Mouse (Mus musculus): ENCODE measurements around the gene Mthfd1. TPM values are rescaled to one million over a fixed set of nuclear protein-coding genes. Genes with fewer than 3 reads are reported as not detected.

The Mthfd1 gene
- total and polyA plus RNA-seq, 3 experiments: 110 to 133 (median 112) TPM

- dilution Hi-C loops (cut with MboI; ENCODE audit: extremely low pct_ligation_motif_present, extremely low pct_unique_long_range_greater_than_20kb, low sequenced_read_pairs): no loop called here
- H3K79me2 ChIP-seq (replicated peaks; ENCODE audit: control insufficient read depth, extremely low read depth, insufficient read depth, poor library complexity, severe bottlenecking): no peaks in the 10 kb centered on the region
- no peak within 1 kb of the TSS for H3K4me3 ChIP-seq (replicated peaks in 1 of 3; ENCODE audit: low read depth in 2 of 3, low read length in 2 of 3, poor library complexity in 1 of 3)
- in situ Hi-C loops (cut with MboI; ENCODE audit: low pct_ligation_motif_present, low pct_unique_long_range_greater_than_20kb, low sequenced_read_pairs): no loop called here
- TF ChIP-seq BHLHE40 (IDR thresholded peaks at IDR 0.05; ENCODE audit: low read depth, low read length) (no peak), CTCF (conservative IDR thresholded peaks at IDR 0.05 in 1 of 2, IDR thresholded peaks at IDR 0.05 in 1 of 2; ENCODE audit: low read depth in 2 of 2, low read length in 2 of 2) (no peak), ZC3H11A (IDR thresholded peaks at IDR 0.05; ENCODE audit: low read depth, low read length) (no peak), GABPA (IDR thresholded peaks at IDR 0.05; ENCODE audit: insufficient replicate concordance, low read depth, low read length) (no peak), SIN3A (IDR thresholded peaks at IDR 0.05; ENCODE audit: low read length) (no peak), HCFC1 (IDR thresholded peaks at IDR 0.05; ENCODE audit: low read depth, low read length) (no peak), ETS1 (conservative IDR thresholded peaks at IDR 0.05; ENCODE audit: low read depth, low read length) (no peak), MAZ (IDR thresholded peaks at IDR 0.05; ENCODE audit: low read depth, low read length) (no peak), ZNF384 (IDR thresholded peaks at IDR 0.05; ENCODE audit: low read depth, low read length) (no peak), E2F4 (IDR thresholded peaks at IDR 0.05; ENCODE audit: insufficient replicate concordance, low read depth, low read length) (no peak), EP300 (IDR thresholded peaks at IDR 0.05; ENCODE audit: low read length) (no peak), KAT2A (IDR thresholded peaks at IDR 0.05; ENCODE audit: insufficient replicate concordance, low read length) (no peak), MAX (IDR thresholded peaks at IDR 0.05; ENCODE audit: low read length) (no peak), RAD21 (IDR thresholded peaks at IDR 0.05; ENCODE audit: low read depth, low read length) (no peak), TBP (conservative IDR thresholded peaks at IDR 0.05; ENCODE audit: low read depth, low read length) (no peak), MEF2A (IDR thresholded peaks at IDR 0.05; ENCODE audit: borderline replicate concordance, low read depth, low read length) (no peak)
- H3K27ac ChIP-seq (ENCODE audit: insufficient read depth, low read depth): no peak within 1 kb of the TSS
- no peak within 1 kb of the TSS for H3K9ac ChIP-seq (ENCODE audit: insufficient read depth, low read depth)
- no peak for DNase-seq (ENCODE audit: extremely low read depth)
- H3K36me3 ChIP-seq (replicated peaks in 1 of 2; ENCODE audit: control insufficient read depth in 1 of 2, insufficient read depth in 1 of 2, low read length in 1 of 2): no peaks in the 10 kb centered on the region
- peaks cover 0 to 4% of the 10 kb centered on the region in 2 experiments; a peak in 1 of 4 replicates for H3K4me1 ChIP-seq (ENCODE audit: control insufficient read depth in 1 of 2, insufficient read depth in 2 of 2)
- no peaks in the 10 kb centered on the region for H3K27me3 ChIP-seq (replicated peaks)
- H3K4me2 ChIP-seq (ENCODE audit: insufficient read depth, low read depth, poor library complexity, severe bottlenecking): no peak within 1 kb of the TSS
- H3K9me3 ChIP-seq (replicated peaks; ENCODE audit: low read length): no peaks in the 10 kb centered on the region
Measured at GRCm38 (mm10) chr12:76246646-76247045, 8.5 kb upstream of the Mthfd1 start, which contains the start of gene Tex21. Gene Tex21, minus strand, starts transcription at chr12:76246746.

- in situ Hi-C loops (cut with MboI; ENCODE audit: low pct_ligation_motif_present, low pct_unique_long_range_greater_than_20kb, low sequenced_read_pairs): no loop called here
- no peak overlapping the region for H3K9ac ChIP-seq (ENCODE audit: insufficient read depth, low read depth)
Measured at GRCm38 (mm10) chr12:76253090-76253489, 2.0 kb upstream of the Mthfd1 start.

More at GRCm38 (mm10) chr12:76253090-76253489, 2.0 kb upstream of the Mthfd1 start:
- no peaks in the 10 kb centered on the region for H3K36me3 ChIP-seq (replicated peaks in 1 of 2; ENCODE audit: control insufficient read depth in 1 of 2, insufficient read depth in 1 of 2, low read length in 1 of 2)
- H3K4me1 ChIP-seq (ENCODE audit: control insufficient read depth in 1 of 2, insufficient read depth in 2 of 2): peaks cover 6 to 19% of the 10 kb centered on the region in 2 experiments
- no peaks in the 10 kb centered on the region for H3K9me3 ChIP-seq (replicated peaks; ENCODE audit: low read length)
- dilution Hi-C loops (cut with MboI; ENCODE audit: extremely low pct_ligation_motif_present, extremely low pct_unique_long_range_greater_than_20kb, low sequenced_read_pairs): no loop called here
- H3K27ac ChIP-seq (ENCODE audit: insufficient read depth, low read depth): no peak overlapping the region
- H3K79me2 ChIP-seq (replicated peaks; ENCODE audit: control insufficient read depth, extremely low read depth, insufficient read depth, poor library complexity, severe bottlenecking): peaks cover 25% of the 10 kb centered on the region
- H3K4me2 ChIP-seq (ENCODE audit: insufficient read depth, low read depth, poor library complexity, severe bottlenecking): no peak overlapping the region
- no peak overlapping the region for H3K4me3 ChIP-seq (replicated peaks in 1 of 3; ENCODE audit: low read depth in 2 of 3, low read length in 2 of 3, poor library complexity in 1 of 3)
- no peaks in the 10 kb centered on the region for H3K27me3 ChIP-seq (replicated peaks)
- TF ChIP-seq IRF4 (IDR thresholded peaks at IDR 0.05; ENCODE audit: low read depth, low read length) (no peak), NRF1 (IDR thresholded peaks at IDR 0.05; ENCODE audit: low read depth, low read length) (no peak), POLR2AphosphoS2 (IDR thresholded peaks at IDR 0.05; ENCODE audit: low read depth, low read length) (no peak), RAD21 (IDR thresholded peaks at IDR 0.05; ENCODE audit: low read depth, low read length) (no peak), ZMIZ1 (IDR thresholded peaks at IDR 0.05; ENCODE audit: low read depth, low read length) (no peak), HCFC1 (IDR thresholded peaks at IDR 0.05; ENCODE audit: low read depth, low read length) (no peak), UBTF (IDR thresholded peaks at IDR 0.05; ENCODE audit: low read depth, low read length) (no peak), POLR2A (IDR thresholded peaks at IDR 0.05; ENCODE audit: low read depth, low read length) (no peak)
- no peak for DNase-seq (ENCODE audit: extremely low read depth)

All from CH12.LX (cell line).